Mouse (Mus musculus) ovary, postnatal 14 days (tissue): ENCODE results near the gene Psmd3.
A peak's percentile ranks its signal among the peaks of the same experiment; 100 is the strongest.
"Not testable (repeated sequence)": the region's sequence is repeated elsewhere in the genome, so short reads cannot be mapped to it uniquely, and the experiment has no call there.

ENCODE experiments used
- DNase-seq: peaks from one replicate; pipeline ENCODE4 v3.0.0; 2022; ENCODE audit warnings: low spot score

Gene Psmd3

GRCm38 (mm10) chr11:98717904-98718303, 35.5 kb downstream of the Psmd3 start:
- peak; percentile 84 for DNase-seq

- no peak for DNase-seq
These were observed 38.4 kb downstream of the Psmd3 start for GRCm38 (mm10) chr11:98720756-98721155.

- peak; percentile 56 for DNase-seq
These were observed 39.3 kb downstream of the Psmd3 start for GRCm38 (mm10) chr11:98721458-98722226.

- DNase-seq, result no peak
These were observed 40.7 kb downstream of the Psmd3 start for GRCm38 (mm10) chr11:98723098-98723497.

- no peak for DNase-seq
These were observed 43.7 kb downstream of the Psmd3 start for GRCm38 (mm10) chr11:98725926-98726506.

- DNase-seq, result no peak
These were observed 46.8 kb downstream of the Psmd3 start, which contains the start of gene Med24 for GRCm38 (mm10) chr11:98729119-98729588. Gene Med24 (minus strand): TSS chr11:98729435.

GRCm38 (mm10) chr11:98730727-98731126, 48.4 kb downstream of the Psmd3 start:
- no peak for DNase-seq

GRCm38 (mm10) chr11:98731134-98731533, 48.8 kb downstream of the Psmd3 start:
- no peak for DNase-seq

GRCm38 (mm10) chr11:98734020-98734419, 51.7 kb downstream of the Psmd3 start:
- no peak for DNase-seq

GRCm38 (mm10) chr11:98735111-98735510, 52.8 kb downstream of the Psmd3 start:
- no peak for DNase-seq

- DNase-seq, result no peak
These were observed 53.8 kb downstream of the Psmd3 start for GRCm38 (mm10) chr11:98736176-98736575.

- DNase-seq, result not testable (repeated sequence)
These were observed 54.9 kb downstream of the Psmd3 start for GRCm38 (mm10) chr11:98737220-98737619.

GRCm38 (mm10) chr11:98738428-98738911, 56.1 kb downstream of the Psmd3 start:
- DNase-seq, result no peak

- DNase-seq, result no peak
These were observed 56.6 kb downstream of the Psmd3 start for GRCm38 (mm10) chr11:98738925-98739324.

- no peak for DNase-seq
These were observed 57.7 kb downstream of the Psmd3 start for GRCm38 (mm10) chr11:98740026-98740392.

- DNase-seq, result peak; percentile 63
These were observed 58.2 kb downstream of the Psmd3 start, which contains the start of gene Thra for GRCm38 (mm10) chr11:98740393-98741050. Gene Thra (plus strand): TSS chr11:98740638.

GRCm38 (mm10) chr11:98741051-98741620, 58.8 kb downstream of the Psmd3 start:
- no peak for DNase-seq

- DNase-seq, result no peak
These were observed 59.5 kb downstream of the Psmd3 start for GRCm38 (mm10) chr11:98741622-98742396.

- DNase-seq, result no peak
These were observed 60.3 kb downstream of the Psmd3 start for GRCm38 (mm10) chr11:98742397-98743291.

- no peak for DNase-seq
These were observed 61.4 kb downstream of the Psmd3 start for GRCm38 (mm10) chr11:98743655-98744345.
